Mouse (Mus musculus) olfactory bulb, adult 2 months (tissue): ENCODE measurements around the gene Prune1.

Source experiments
- CTCF ChIP-seq: fragments of 200-500 bp; IDR thresholded peaks from 2 replicates; pipeline ENCODE4 v1.5.1; 2012; ENCODE audit warnings: low read depth, mild to moderate bottlenecking, low read length, moderate library complexity; ENCODE audit not compliant: insufficient read depth
- POLR2A ChIP-seq: fragments of 200-500 bp; IDR thresholded peaks from 2 replicates; pipeline ENCODE4 v1.6.1; 2012; ENCODE audit warnings: mild to moderate bottlenecking, low read depth, low read length, moderate library complexity; ENCODE audit not compliant: insufficient read depth

DNA sequence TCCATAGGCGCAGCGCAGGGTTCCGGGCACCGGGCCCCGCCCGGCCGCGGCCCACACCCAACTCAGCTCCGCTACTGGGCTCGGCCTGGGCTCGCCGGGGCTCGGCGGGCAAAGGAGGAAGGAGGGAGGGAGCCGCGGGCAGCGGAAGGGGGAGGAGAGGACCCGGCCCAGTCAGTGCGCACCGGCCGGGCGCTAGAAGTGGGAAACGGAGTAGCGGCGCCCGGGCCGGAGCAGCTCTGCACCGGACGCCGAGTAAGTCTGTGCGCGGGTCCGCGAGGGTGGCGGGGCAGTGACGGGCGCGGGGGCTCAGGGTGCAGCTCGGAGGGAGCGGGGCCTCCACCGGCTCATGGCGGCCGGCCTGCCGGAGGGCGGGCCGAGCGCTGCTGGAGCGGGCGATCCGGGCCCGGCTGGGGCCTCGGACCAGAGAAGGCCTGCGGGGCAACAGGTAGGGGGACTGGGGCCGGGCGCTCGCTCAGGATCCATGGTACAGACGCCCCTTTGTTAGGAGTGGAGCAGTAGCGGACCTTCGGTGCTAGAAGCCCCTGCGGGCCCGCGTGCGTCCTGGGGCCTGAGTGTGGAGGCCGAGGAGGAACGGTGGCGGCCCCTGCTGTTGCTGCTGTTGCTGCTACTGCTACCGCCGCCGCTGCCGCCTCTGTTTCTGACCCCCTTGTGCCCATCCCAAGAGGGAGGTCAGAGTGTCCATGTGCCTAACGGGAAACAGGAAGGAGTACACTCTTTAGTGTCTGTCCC, 33.4 kb upstream of the Prune1 start:
- TF ChIP-seq POLR2A = no peak; the same call in 1 of the 2 replicates
- peak; percentile 44; the same call in 1 of the 2 replicates for TF ChIP-seq CTCF
